Mouse (Mus musculus) CH12.LX (cell line): ENCODE data around the gene Ythdf1.

Experiments used
- CHD1 ChIP-seq: IDR thresholded peaks from 2 replicates; pipeline ENCODE4 v1.6.1; 2012; ENCODE audit warnings: low read depth, low read length, improper control_type of control experiment, inconsistent platforms
- CTCF ChIP-seq, 2 experiments: IDR thresholded peaks in 1 of 2; conservative IDR thresholded peaks in 1 of 2; 2 replicates each; pipeline ENCODE4 v1.5.1; 2011 to 2012; ENCODE audit warnings: low read depth in 2 of 2, low read length in 2 of 2, improper control_type of control experiment in 1 of 2, inconsistent platforms in 1 of 2, mild to moderate bottlenecking in 1 of 2, moderate library complexity in 1 of 2
- ELF1 ChIP-seq: IDR thresholded peaks from 2 replicates; pipeline ENCODE4 v1.6.1; 2014; ENCODE audit warnings: low read depth, mild to moderate bottlenecking, inconsistent platforms, low read length, improper control_type of control experiment
- EP300 ChIP-seq: IDR thresholded peaks from 2 replicates; pipeline ENCODE4 v1.6.1; 2011; ENCODE audit warnings: low read length, improper control_type of control experiment
- GABPA ChIP-seq: IDR thresholded peaks from 2 replicates; pipeline ENCODE4 v1.6.1; 2012; ENCODE audit warnings: low read depth, low read length, improper control_type of control experiment, inconsistent platforms; ENCODE audit not compliant: insufficient replicate concordance
- JUND ChIP-seq: conservative IDR thresholded peaks from 2 replicates; pipeline ENCODE4 v1.6.1; 2011; ENCODE audit warnings: low read depth, low read length, improper control_type of control experiment
- MAFK ChIP-seq: IDR thresholded peaks from 2 replicates; pipeline ENCODE4 v1.6.1; 2011; ENCODE audit warnings: low read length, improper control_type of control experiment; ENCODE audit not compliant: insufficient replicate concordance
- MAX ChIP-seq: IDR thresholded peaks from 2 replicates; pipeline ENCODE4 v1.6.1; 2011; ENCODE audit warnings: low read length, improper control_type of control experiment
- NRF1 ChIP-seq: IDR thresholded peaks from 2 replicates; pipeline ENCODE4 v1.6.1; 2014; ENCODE audit warnings: low read depth, mild to moderate bottlenecking, inconsistent platforms, low read length, improper control_type of control experiment, moderate library complexity
- POLR2A ChIP-seq: IDR thresholded peaks from 2 replicates; pipeline ENCODE4 v1.6.1; 2011; ENCODE audit warnings: low read depth, mild to moderate bottlenecking, improper control_type of control experiment, low read length
- SMC3 ChIP-seq: IDR thresholded peaks from 2 replicates; pipeline ENCODE4 v1.6.1; 2011; ENCODE audit warnings: low read depth, low read length, improper control_type of control experiment
- TBP ChIP-seq: conservative IDR thresholded peaks from 2 replicates; pipeline ENCODE4 v1.6.1; 2011; ENCODE audit warnings: low read depth, low read length, improper control_type of control experiment
- TCF12 ChIP-seq: IDR thresholded peaks from 2 replicates; pipeline ENCODE4 v1.6.1; 2014; ENCODE audit warnings: low read depth, mild to moderate bottlenecking, inconsistent platforms, low read length, improper control_type of control experiment

DNA sequence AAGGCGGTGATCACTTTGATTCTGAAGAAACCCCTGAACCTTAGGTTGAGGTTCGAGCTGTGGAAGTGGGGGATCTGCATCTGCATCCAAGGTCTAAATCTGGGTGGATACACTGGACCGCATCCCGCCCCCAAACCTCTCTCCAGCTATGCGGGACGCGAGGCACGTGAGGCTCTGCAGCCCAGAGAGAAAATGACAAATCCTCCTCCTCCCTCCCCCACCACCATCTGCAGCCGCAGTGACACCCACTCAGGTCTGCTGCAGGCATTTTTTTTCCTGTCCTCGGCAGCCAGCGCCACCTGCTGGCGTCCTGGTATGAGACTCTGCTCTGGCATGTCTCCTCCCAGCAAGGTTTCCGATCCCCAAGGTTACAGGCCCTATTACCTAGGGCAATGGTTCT, 26.0 kb downstream of the Ythdf1 start:
- TF ChIP-seq JUND: no peak
- TF ChIP-seq EP300: no peak
- no peak for TF ChIP-seq NRF1
- no peak for TF ChIP-seq GABPA
- TF ChIP-seq POLR2A: no peak
- TF ChIP-seq CHD1: no peak
- TF ChIP-seq TCF12: no peak
- TF ChIP-seq MAFK: no peak
- TF ChIP-seq TBP: no peak
- TF ChIP-seq ELF1: no peak
- 0 out of 2 replicates have a peak, but pooled peaks have one; percentile 19 for TF ChIP-seq SMC3
- TF ChIP-seq CTCF (conservative IDR thresholded peaks at IDR 0.05 in 1 of 2, IDR thresholded peaks at IDR 0.05 in 1 of 2; ENCODE audit: low read depth in 2 of 2, low read length in 2 of 2): peak in 1 of 2 experiments; percentile 56; a peak in 2 of 4 replicates
- no peak for TF ChIP-seq MAX
